Mouse (Mus musculus) R1 (cell line): ENCODE results near the gene Dgki.
A peak's percentile ranks its signal among the peaks of the same experiment; 100 is the strongest.

Experiments
- DNase-seq: peaks from one replicate; pipeline ENCODE4 v3.0.0-alpha.2; 2018; ENCODE audit warnings: low read depth, low spot score

Dgki gene

DNA sequence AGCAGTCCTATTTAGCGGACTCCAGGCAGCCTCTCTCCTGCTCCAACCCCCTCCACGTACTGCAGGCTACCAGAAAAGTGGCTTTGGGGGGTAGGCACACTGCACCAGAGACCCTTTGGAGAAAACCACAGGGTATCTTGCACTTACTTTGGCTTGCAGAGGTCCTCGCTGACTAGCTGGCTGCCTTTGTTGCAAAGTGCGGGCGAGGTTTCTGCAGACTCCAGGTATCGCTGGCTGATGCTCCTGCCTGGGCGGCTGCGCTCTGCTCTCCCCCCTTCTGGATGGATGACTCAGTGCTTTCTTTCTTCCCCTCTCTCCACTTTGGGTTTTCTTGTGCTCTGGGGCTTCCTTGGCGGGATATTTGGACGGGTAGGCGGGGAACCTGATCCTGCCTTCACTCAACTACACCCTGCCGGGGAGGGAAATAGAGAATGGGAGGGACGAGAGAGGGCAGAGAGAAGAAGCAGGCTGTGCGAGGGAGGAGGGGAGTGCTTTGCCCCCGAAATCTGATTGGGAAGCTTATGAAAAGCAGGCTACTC, 490.2 kb downstream of the Dgki start, which contains the start of gene Ptn:
TSS of gene Ptn (minus strand) at position 474 of the 539 bp plus-strand sequence.
- DNase-seq: peak; percentile 43

DNA sequence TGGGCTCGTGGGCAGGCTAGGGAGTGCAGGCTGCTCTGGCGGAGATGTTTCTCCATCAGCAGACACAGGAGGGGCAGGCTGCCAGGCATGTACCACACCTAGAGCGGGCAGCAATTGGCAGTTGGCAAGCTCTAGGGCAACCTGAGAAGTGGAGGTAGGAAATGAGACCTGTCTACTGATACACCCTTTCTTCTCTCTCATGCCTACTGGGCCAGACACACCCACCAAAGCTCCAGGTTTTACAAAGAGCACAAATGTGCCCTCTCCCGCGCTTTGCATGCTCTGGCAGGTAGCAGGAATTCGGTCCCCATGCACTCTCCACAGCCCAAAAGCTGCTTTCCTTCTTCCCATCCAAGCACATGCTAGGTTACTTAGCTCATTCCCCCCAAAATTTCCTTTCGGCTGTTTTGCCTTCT, 490.7 kb downstream of the Dgki start:
- no peak for DNase-seq

DNA sequence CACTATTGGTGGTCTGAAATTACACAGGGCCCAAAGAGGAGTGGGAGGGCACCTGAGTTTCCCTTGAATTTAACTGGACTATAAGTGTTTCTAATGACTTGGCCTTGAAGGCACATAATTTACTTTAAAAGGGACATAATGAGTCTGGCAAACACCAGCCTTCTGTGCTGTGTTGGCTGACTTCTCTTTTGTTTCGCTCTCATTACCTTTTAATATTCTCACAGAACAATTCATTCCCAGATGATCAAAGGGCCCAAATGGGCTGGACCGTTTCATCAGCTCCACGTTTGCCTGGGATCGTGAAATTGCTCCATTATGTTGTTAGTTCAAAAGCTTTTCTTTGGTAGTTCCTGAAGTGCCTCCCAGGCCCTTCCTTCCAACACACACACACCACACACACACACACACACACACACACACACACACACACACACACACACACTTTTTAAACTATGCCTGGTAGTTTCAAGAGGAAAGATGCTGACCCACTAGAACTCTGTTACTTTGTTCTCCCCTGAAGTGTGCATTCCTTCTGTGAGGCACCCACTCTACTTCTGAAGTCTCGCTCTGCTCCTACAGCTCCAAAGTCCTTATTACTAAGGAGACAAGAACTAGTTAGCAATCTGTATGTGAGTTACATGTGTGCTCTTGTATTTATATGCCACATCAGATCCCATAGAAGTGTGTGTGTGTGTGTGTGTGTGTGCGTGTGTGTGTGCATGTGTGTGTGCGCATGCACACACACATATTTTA, 491.5 kb downstream of the Dgki start:
- DNase-seq: no peak

DNA sequence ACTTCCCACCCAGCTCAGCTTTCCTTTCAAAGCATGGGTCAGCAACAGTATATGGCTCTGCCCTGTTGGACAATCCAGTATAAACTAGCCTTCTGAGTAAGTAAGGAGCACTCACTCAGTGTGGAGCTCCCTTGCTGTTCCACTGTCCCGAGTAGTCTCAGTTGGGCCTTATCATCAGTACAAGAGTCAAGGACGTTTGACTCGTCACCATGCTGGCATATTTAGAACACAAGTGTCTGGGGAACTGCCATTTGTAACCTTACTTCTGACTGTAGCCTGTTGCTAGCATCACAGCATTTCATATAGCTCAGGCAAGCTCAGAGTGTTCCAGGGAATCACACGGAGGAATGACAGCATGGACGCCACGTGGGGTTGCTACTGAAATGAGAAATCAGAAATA, 493.1 kb downstream of the Dgki start:
- no peak for DNase-seq

DNA sequence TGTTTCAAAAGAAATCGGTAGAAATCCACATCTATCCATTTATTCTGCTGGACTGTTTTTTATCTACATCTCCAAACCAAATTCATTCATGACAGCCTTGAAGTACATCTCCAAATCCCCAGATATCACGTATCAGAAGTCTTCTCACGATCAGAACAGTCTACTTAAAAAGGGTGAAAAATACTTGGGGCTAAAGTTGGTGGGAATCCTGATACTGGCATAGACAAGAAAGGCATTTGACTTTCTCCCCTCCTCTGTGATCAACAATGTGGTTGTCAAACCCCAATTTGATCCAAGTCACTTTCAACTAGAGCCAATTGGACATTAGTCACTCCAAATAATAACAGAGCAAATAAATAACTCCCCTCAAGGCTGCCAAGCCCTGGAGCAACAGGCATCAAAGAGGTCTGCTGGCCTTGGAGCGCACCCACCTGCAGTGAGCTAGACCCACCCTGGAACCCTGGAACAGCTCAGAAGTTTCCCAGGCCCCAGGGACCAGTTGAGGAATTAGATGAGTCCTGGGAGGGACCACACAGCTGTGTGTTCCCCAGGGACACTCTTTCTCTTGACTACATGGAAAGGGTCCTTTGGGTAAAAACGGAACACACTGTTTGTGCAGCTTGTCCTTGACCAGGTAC, 499.6 kb downstream of the Dgki start:
- no peak for DNase-seq

DNA sequence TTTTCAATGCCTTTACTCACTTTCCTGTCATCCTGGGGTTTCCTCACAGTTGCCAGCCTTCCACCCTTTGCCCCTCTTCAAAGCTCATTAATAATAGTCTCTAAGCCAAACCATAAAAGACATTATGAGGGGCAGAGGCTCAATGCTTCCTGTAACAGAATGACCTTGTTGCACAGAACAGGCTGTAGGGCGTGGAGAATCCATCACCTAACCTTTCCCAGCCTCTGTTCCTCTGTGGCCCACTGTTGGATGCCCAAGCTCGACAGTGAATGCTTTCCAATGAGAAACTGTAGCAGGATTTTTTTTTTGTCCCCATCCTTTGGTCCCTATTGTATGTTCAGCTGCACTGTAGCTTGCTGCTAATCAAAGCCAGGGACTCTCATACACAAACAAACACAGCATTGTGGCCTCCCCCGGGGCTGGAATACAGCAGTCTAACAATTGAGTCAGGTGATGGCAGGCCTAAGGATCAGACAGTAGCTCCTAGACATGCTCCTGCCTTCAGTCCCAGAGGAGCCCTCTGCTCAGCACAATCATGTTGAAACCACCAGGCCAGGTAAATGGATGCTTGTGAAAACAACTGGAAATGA, 502.8 kb downstream of the Dgki start:
- DNase-seq: no peak
